Mouse (Mus musculus): ENCODE measurements around the gene Cxcl10.
"Not testable (repeated sequence)": the region's sequence is repeated elsewhere in the genome, so short reads cannot be mapped to it uniquely, and the experiment has no call there.

Gene Cxcl10

DNA sequence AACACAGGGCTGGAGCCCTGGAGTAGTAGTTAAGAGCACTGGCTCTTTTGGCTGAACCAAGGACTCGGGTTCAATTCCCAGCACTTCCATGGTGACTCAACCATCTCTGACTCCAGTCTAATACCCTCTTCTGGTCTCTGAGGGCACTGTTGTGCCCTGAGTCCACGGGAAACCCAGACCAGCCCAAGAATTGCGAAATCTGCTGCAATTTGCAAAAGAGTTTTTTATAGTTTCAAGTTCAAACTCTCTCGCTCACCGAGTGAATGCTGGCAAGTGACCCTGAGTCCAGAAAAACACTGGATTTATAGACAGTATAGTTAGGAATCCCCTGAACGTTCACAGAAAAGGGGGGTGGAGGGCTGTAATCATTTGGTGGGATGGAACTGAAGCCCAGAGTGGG, 21.7 kb upstream of the Cxcl10 start:
- no peak for ATAC-seq (ENCODE audit: insufficient number of reproducible peaks, low FRiP score, low TSS enrichment)

DNA sequence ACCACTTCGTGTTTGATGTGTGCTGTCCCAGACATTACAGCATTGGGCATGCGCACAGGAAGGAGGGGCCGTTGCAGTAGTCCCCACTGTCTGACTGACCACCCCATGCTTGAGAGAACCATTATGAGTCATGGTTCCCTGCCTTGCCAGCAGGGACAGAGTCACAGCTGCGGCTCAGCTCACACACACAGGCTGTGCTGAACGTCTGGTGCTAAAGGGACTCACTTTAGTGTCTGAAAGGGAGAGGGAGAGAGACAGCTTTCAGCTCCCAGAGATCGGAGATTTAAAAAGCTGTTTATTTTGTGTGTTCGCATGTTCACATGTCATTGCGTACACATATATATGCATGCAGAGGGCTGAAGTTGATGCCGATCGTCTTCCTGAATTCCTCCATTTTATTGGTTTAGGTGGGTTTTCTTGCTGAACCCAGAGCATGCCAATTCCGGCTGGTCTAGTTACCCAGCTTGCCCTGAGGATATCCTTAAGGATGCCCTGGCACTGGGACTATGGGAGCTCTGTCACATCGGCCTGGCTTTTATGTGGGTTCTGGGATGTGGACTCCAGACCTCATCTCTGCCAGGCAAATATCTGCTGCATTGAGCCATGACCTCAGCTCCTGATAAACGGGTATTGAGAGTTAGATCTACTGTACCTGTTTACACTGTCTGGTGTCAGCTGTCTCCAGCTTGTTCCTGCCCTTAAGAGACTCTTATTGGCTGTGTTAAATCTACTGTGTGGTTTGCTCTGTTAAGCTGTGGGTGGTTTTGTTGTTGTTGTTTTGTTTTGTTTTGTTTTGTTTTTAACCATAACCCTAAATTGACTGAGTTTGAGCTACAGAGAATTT, 20.7 kb upstream of the Cxcl10 start:
- ATAC-seq (ENCODE audit: insufficient number of reproducible peaks, low FRiP score, low TSS enrichment): peak; percentile 88

- peak; percentile 47 for ATAC-seq (ENCODE audit: insufficient number of reproducible peaks, low FRiP score, low TSS enrichment)
Measured at GRCm38 (mm10) chr5:92368392-92368791, 19.7 kb upstream of the Cxcl10 start.

DNA sequence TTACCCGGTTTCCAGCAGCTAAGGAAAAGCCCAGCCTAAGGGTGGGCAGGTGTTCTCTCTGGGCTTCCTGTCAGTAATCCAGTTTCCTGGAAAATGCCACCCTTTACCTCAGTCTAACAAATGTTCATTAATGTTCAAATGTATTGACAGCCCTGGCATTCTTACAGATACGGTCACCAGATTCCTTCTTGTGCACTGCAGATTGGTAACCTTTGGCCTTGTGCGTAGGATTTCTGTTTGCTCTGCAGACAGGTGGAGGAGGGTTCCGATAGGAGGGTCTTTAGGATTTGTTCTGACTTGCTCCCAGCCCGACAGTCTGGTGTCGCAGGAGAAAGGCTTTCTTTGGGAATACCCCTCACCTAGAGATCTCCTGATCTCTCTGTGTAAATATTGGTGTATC, 17.9 kb upstream of the Cxcl10 start:
- ATAC-seq (ENCODE audit: insufficient number of reproducible peaks, low FRiP score, low TSS enrichment): no peak

DNA sequence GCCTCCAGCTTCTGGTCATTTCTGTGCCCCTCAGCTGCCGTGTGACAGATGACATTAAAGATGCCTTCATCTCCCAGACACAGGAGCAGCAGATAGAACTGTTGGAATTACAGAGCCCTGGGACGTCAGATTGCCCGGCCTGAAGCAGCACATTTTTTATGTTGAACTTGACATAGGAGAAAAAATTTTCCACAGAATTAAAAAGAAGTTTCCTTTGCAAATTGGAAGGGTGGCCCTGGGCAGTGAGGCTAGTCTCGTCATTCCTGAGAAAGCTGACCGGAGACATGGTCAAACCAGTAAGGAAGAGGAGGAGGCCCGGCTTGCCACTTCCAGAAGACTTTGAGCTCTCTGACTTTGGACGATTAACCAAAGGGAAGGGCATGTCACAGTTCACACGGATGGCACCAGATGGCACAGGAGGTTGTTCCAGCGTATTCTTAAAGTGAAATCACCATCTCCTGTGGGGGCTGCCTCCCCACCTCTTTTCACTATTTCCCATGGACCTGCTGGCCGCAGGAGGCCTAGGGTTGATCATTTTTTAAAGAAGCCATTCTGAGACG, 16.5 kb upstream of the Cxcl10 start:
- ATAC-seq (ENCODE audit: insufficient number of reproducible peaks, low FRiP score, low TSS enrichment): no peak

- no peak for ATAC-seq (ENCODE audit: insufficient number of reproducible peaks, low FRiP score, low TSS enrichment)
Measured at GRCm38 (mm10) chr5:92364011-92364410, 15.3 kb upstream of the Cxcl10 start.

- ATAC-seq (ENCODE audit: insufficient number of reproducible peaks, low FRiP score, low TSS enrichment): no peak
Measured at GRCm38 (mm10) chr5:92363179-92363578, 14.5 kb upstream of the Cxcl10 start.

- no peak for ATAC-seq (ENCODE audit: insufficient number of reproducible peaks, low FRiP score, low TSS enrichment)
Measured at GRCm38 (mm10) chr5:92358767-92359455, 10.2 kb upstream of the Cxcl10 start.

DNA sequence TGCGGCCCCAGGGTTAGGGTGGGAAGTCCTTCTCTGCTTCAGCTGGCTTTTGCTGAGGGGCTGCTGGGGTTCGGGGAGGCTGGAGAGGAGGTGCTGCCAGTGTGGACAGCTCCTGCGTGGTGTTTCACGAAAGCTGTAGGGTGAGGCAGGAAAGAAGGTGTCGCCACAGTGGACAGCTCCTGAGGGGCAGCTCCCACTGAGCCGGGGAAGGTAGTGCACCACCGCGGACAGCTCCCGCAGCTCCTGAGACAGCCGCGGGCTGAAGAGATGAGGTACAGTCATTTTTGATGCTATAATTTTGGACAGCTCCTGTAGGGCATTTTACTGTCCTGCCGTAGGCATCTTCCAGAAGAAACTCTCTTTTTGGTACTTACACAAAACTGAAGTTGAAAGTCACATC, 9.3 kb upstream of the Cxcl10 start:
- ATAC-seq (ENCODE audit: insufficient number of reproducible peaks, low FRiP score, low TSS enrichment): no peak

GRCm38 (mm10) chr5:92353517-92353916, 4.8 kb upstream of the Cxcl10 start:
- no peak for ATAC-seq (ENCODE audit: insufficient number of reproducible peaks, low FRiP score, low TSS enrichment)

DNA sequence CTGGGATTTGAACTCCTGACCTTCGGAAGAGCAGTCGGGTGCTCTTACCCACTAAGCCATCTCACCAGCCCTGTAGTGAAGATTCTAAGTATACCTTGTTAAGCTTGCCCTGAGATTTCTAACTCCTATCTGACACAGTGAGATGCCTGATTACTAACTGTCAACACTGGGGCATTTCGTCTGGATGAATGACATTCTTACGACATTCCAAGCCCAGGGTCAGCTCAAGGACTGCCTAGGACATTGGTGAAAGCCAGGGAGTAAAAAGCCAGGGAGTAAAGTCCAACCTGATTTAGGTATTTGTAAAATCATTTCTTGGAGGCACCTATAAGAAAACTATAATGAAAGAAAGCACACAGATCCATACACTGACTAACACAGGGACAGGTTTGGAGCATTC, 4.0 kb upstream of the Cxcl10 start:
- ATAC-seq (ENCODE audit: insufficient number of reproducible peaks, low FRiP score, low TSS enrichment): not testable (repeated sequence)

GRCm38 (mm10) chr5:92349731-92350130, 1.0 kb upstream of the Cxcl10 start:
- ATAC-seq (ENCODE audit: insufficient number of reproducible peaks, low FRiP score, low TSS enrichment): no peak

DNA sequence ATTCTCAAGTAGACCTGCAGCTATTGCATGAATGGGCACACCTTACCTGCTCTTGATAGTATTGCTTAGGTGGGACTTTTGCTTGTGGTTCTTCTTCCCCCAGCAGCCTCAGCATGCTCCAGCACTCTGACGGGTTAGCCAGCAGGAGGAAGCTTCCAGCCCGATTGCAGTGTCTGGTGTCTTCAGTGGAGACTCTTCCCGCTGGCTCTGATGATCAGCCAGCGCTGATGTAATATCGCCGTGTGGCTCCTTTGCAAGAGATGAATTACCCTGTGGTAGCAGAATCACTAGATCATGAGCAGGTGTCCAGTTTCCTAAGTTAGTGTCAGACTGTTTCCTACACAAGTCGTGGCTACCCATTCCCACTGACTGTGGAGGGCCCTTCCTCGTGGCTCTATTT, 3.7 kb downstream of the Cxcl10 start:
- no peak for ATAC-seq (ENCODE audit: insufficient number of reproducible peaks, low FRiP score, low TSS enrichment)

DNA sequence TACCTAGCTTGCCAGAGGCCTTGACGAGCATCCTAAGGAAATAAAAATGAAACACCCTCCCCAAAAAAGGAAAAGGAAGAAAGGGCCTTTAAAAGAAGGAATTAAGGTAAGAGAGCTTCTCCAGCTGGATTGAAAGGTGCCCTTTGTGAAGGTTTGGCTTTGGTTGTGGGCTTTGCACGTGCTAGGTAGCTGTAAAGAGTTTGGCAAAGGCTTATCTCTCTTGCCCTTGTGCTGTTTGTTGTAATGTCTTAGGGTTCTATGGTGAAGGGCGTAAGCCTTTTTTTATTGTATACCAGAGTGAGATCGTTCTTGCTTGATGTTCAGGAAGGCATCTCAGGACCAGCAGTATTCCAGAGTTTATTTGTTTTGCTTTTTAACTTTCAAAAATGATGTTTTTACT, 8.1 kb downstream of the Cxcl10 start:
- ATAC-seq (ENCODE audit: insufficient number of reproducible peaks, low FRiP score, low TSS enrichment): no peak

GRCm38 (mm10) chr5:92336743-92337142, 11.9 kb downstream of the Cxcl10 start:
- no peak for ATAC-seq (ENCODE audit: insufficient number of reproducible peaks, low FRiP score, low TSS enrichment)

DNA sequence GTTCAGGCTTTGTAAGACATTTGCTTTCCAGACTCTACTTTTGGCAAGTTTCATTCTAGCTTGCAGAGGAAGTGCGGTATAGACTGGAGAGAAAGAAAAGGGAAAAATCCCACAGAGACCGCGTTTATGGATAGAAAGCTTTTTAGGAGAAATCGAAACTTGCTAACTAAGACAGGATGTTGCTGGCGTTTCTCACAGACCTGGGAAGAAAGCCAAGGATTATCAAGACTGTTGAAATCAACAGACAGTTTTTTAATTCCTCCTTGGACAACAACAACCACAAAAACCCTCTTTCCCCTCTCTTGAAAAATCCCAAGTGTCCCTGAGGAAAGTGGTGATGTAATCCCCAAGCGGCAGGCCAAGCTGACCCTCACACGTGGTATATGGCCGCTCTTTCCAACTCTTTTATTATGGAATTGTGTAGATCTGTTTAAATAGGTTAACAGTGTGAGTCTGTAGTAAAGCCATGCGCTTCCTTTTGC, 16.3 kb downstream of the Cxcl10 start:
- ATAC-seq (ENCODE audit: insufficient number of reproducible peaks, low FRiP score, low TSS enrichment): no peak

DNA sequence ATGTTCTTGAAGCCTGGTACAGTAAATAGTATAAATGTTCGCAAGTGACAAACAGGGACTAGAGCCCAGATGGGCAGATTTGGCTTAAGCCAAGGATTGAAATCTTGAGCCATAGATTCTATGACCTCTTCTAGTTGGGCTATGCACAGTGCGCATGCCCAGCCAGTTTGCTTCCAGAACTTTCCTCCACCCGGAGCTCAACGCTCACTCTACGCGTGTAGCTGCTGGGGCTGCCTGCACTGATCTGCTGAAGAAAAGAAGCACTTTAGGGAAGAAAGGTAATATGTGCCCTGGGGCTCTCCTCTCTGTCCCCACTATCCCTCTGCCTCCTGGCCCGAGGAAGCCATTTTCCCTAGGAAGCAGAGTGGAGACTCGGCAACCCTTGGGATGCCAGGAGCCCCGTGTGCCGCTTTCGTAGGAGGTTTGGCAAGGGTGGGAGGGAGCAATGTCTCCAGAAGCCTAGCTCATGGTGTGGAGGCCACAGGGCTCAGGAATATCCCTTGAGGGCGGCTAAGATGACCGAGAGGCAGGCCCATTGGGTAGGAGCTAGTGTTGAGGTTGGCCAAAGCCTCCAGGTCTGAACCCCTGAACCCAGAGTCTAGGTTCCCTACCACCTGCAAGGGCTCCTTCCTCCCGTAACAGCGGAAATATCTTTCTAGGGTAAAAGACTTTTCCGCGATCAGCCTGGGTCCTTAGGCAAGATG, 16.9 kb downstream of the Cxcl10 start, which contains the start of gene Art3:
Gene Art3, plus strand, starts transcription at position 193 of the 704 bp plus-strand sequence.
- ATAC-seq (ENCODE audit: insufficient number of reproducible peaks, low FRiP score, low TSS enrichment): no peak

GRCm38 (mm10) chr5:92331122-92331521, 17.6 kb downstream of the Cxcl10 start:
- no peak for ATAC-seq (ENCODE audit: insufficient number of reproducible peaks, low FRiP score, low TSS enrichment)

DNA sequence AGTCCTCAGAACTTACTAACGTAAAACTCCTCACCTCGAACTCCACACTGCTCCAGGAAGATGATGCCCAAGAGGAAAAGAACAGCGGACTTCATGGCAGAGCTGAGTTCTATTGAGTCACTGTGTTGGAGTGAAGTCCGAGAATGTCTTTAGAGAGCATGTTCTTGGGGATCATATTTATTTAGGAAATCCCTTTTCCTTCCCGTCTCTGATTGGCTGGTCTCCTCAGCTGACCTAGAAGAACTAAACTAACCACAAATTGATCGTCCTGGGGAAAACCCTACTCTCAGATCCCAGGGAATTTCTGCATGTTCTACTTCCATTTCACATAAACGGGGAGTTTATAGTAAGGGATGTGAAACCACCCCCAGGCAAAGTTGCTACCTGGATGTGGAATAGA, 20.8 kb downstream of the Cxcl10 start, which contains the start of gene Cxcl9:
Gene Cxcl9, minus strand, starts transcription at position 151 of the 400 bp plus-strand sequence.
- ATAC-seq (ENCODE audit: insufficient number of reproducible peaks, low FRiP score, low TSS enrichment): no peak

DNA sequence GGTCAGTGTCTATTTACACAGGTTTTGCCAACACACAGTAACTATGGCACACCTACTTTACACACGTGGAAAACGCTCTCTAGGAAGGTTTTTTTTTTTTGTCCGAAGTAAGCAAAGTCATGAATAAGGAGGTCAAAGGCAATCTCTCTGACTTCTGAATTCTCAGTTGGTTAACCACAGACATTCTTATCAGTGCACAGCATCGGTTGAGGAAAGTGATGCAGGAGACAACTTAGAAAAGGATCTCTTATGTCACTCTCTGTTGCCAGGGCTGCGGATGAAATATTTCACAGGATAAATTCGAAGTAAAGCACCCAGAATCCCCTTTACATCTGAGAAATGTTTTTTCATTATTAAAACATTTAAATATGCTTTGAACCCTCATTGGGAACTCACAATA, 21.3 kb downstream of the Cxcl10 start:
- no peak for ATAC-seq (ENCODE audit: insufficient number of reproducible peaks, low FRiP score, low TSS enrichment)

DNA sequence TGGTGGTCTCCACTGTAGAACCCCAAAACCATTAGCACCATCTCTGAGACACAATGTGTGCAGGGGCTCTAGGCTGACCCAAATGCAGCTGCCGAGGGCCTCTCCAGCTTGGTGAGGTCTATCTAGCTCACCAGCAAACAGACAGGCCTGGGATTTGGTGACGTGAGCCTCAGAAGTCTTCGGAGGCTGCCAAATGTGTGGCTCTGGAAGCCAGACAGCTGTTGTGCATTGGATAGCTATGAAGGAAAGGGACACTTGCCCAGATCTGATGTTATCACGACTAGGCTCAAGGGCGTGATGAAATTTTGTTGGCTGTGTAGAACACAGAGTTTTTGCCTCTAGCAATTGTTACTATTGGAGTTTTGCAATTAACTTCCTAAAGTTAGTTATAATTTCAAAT, 25.4 kb downstream of the Cxcl10 start:
- no peak for ATAC-seq (ENCODE audit: insufficient number of reproducible peaks, low FRiP score, low TSS enrichment)
